Mouse (Mus musculus): ENCODE data around the gene Aoah.

DNA sequence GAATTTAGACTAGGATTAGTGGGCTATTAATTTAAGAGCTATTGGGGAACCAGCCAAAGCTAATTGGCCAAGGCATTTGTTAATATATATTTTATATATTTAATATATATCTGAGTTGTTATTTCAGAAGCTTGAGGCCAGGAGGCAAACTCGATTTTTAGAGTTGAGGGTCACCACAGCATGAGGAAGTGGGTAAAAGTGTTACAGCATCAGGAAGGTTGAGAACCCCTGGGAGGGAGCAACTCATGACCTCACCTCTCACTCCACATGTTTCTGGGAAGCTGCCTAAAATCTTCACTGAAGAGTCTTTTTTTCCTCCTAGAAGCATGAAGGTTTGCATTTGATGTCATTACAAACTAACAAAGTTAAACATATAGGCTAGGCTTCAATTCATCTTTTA lies 39.1 kb upstream of the Aoah start:
- TF ChIP-seq CTCF (IDR thresholded peaks at IDR 0.05; ENCODE audit: low read depth) (no peak), EP300 (IDR thresholded peaks at IDR 0.05; ENCODE audit: low read depth) (no peak)
